Mouse (Mus musculus) MEL (cell line): ENCODE data around the gene Utrn. TPM values are rescaled to one million over a fixed set of nuclear protein-coding genes. Genes with fewer than 3 reads are reported as not detected.

Experiments
- DNase-seq: peaks from one replicate; pipeline ENCODE4 v3.0.0; 2011; ENCODE audit warnings: low read depth, low spot score
- H3K27ac ChIP-seq: 2 replicates; pipeline ENCODE4 v1.5.1; 2012; ENCODE audit warnings: low read depth, mild to moderate bottlenecking, control low read depth, low read length, moderate library complexity; ENCODE audit not compliant: control insufficient read depth
- H3K27me3 ChIP-seq, 2 experiments: fragments of 150-350 bp in 1 of 2; sonication (generic) in 1 of 2; 2 replicates each; pipeline ENCODE4 v1.6.1; 2012; ENCODE audit warnings: low read length in 2 of 2, mild to moderate bottlenecking in 2 of 2, improper control_type of control experiment in 1 of 2, moderate library complexity in 1 of 2; ENCODE audit not compliant: insufficient read depth in 2 of 2, control insufficient read depth in 1 of 2
- H3K36me3 ChIP-seq, 2 experiments: 2 replicates each; pipeline ENCODE4 v1.6.1; 2012 to 2014; ENCODE audit warnings: low read length in 2 of 2, improper control_type of control experiment in 1 of 2, inconsistent platforms in 1 of 2, mild to moderate bottlenecking in 1 of 2; ENCODE audit not compliant: insufficient read depth in 2 of 2, control insufficient read depth in 1 of 2
- H3K4me1 ChIP-seq, 2 experiments: fragments of 150-350 bp in 1 of 2; sonication (generic) in 1 of 2; 2 replicates each; pipeline ENCODE4 v1.6.1; 2012; ENCODE audit warnings: low read length in 2 of 2, improper control_type of control experiment in 1 of 2, mild to moderate bottlenecking in 1 of 2; ENCODE audit not compliant: insufficient read depth in 2 of 2, control insufficient read depth in 1 of 2
- H3K4me3 ChIP-seq, 2 experiments: fragments of 150-350 bp in 1 of 2; sonication (generic) in 1 of 2; 2 replicates each; pipeline ENCODE4 v1.5.1; 2012; ENCODE audit warnings: low read depth in 2 of 2, low read length in 2 of 2, mild to moderate bottlenecking in 2 of 2, moderate library complexity in 2 of 2, control low read depth in 1 of 2, improper control_type of control experiment in 1 of 2; ENCODE audit not compliant: control insufficient read depth in 1 of 2, insufficient read depth in 1 of 2
- H3K79me2 ChIP-seq: 2 replicates; pipeline ENCODE4 v1.6.1; 2012; ENCODE audit warnings: mild to moderate bottlenecking, low read length, moderate library complexity; ENCODE audit not compliant: control insufficient read depth, poor library complexity, insufficient read depth
- H3K9ac ChIP-seq: 2 replicates; pipeline ENCODE4 v1.6.1; 2012; ENCODE audit warnings: low read depth, mild to moderate bottlenecking, control low read depth, low read length, moderate library complexity; ENCODE audit not compliant: control insufficient read depth, poor library complexity, severe bottlenecking
- H3K9me3 ChIP-seq: fragments of 150-350 bp; sonication (generic); replicated peaks from 2 replicates; pipeline ENCODE4 v1.6.1; 2012; ENCODE audit warnings: mild to moderate bottlenecking, low read length, improper control_type of control experiment, moderate library complexity; ENCODE audit not compliant: insufficient read depth
- E2F4 ChIP-seq: IDR thresholded peaks from 2 replicates; pipeline ENCODE4 v1.6.1; 2011; ENCODE audit warnings: low read depth, low read length, improper control_type of control experiment, borderline replicate concordance
- ELF1 ChIP-seq: IDR thresholded peaks from 2 replicates; pipeline ENCODE4 v1.6.1; 2014; ENCODE audit warnings: low read depth, mild to moderate bottlenecking, inconsistent platforms, low read length, improper control_type of control experiment, moderate library complexity
- EP300 ChIP-seq, 2 experiments: IDR thresholded peaks; 2 replicates each; pipeline ENCODE4 v1.6.1; 2011; ENCODE audit warnings: improper control_type of control experiment in 2 of 2, low read length in 2 of 2, low read depth in 1 of 2, mild to moderate bottlenecking in 1 of 2
- ETS1 ChIP-seq: IDR thresholded peaks from 2 replicates; pipeline ENCODE4 v1.6.1; 2012; ENCODE audit warnings: low read depth, mild to moderate bottlenecking, inconsistent platforms, low read length, improper control_type of control experiment, moderate library complexity
- GATA1 ChIP-seq: IDR thresholded peaks from 2 replicates; pipeline ENCODE4 v1.6.1; 2011; ENCODE audit warnings: low read depth, low read length, improper control_type of control experiment
- HCFC1 ChIP-seq: IDR thresholded peaks from 2 replicates; pipeline ENCODE4 v1.6.1; 2012; ENCODE audit warnings: low read depth, mild to moderate bottlenecking, inconsistent platforms, low read length, improper control_type of control experiment, moderate library complexity
- MAFK ChIP-seq: IDR thresholded peaks from 2 replicates; pipeline ENCODE4 v1.6.1; 2011; ENCODE audit warnings: low read depth, mild to moderate bottlenecking, low read length, improper control_type of control experiment, borderline replicate concordance
- MAZ ChIP-seq: IDR thresholded peaks from 2 replicates; pipeline ENCODE4 v1.6.1; 2012; ENCODE audit warnings: low read depth, mild to moderate bottlenecking, inconsistent platforms, low read length, improper control_type of control experiment
- MEF2A ChIP-seq: IDR thresholded peaks from 2 replicates; pipeline ENCODE4 v1.6.1; 2014; ENCODE audit warnings: low read depth, mild to moderate bottlenecking, inconsistent platforms, low read length, improper control_type of control experiment; ENCODE audit not compliant: poor library complexity, insufficient replicate concordance, severe bottlenecking; ENCODE audit errors: extremely low read depth
- MYB ChIP-seq: IDR thresholded peaks from 2 replicates; pipeline ENCODE4 v1.6.1; 2011; ENCODE audit warnings: mild to moderate bottlenecking, low read depth, low read length, improper control_type of control experiment
- MYC ChIP-seq: IDR thresholded peaks from 2 replicates; pipeline ENCODE4 v1.6.1; 2011; ENCODE audit warnings: low read depth, mild to moderate bottlenecking, low read length, improper control_type of control experiment, moderate library complexity
- NRF1 ChIP-seq: IDR thresholded peaks from 2 replicates; pipeline ENCODE4 v1.6.1; 2014; ENCODE audit warnings: low read depth, mild to moderate bottlenecking, inconsistent platforms, low read length, improper control_type of control experiment, moderate library complexity; ENCODE audit not compliant: poor library complexity, insufficient read depth, severe bottlenecking
- POLR2AphosphoS2 ChIP-seq: IDR thresholded peaks from 2 replicates; pipeline ENCODE4 v1.6.1; 2011; ENCODE audit warnings: low read length, improper control_type of control experiment
- RCOR1 ChIP-seq: IDR thresholded peaks from 2 replicates; pipeline ENCODE4 v1.6.1; 2012; ENCODE audit warnings: low read depth, mild to moderate bottlenecking, inconsistent platforms, low read length, improper control_type of control experiment
- SIN3A ChIP-seq: IDR thresholded peaks from 2 replicates; pipeline ENCODE4 v1.6.1; 2012; ENCODE audit warnings: low read length, improper control_type of control experiment, inconsistent platforms
- TAL1 ChIP-seq: IDR thresholded peaks from 2 replicates; pipeline ENCODE4 v1.6.1; 2012; ENCODE audit warnings: mild to moderate bottlenecking, inconsistent platforms, low read length, moderate library complexity, mixed read lengths
- TBP ChIP-seq: IDR thresholded peaks from 2 replicates; pipeline ENCODE4 v1.8.0; 2011; ENCODE audit warnings: low read depth, low read length, improper control_type of control experiment
- USF1 ChIP-seq: IDR thresholded peaks from 2 replicates; pipeline ENCODE4 v1.6.1; 2014; ENCODE audit warnings: low read depth, mild to moderate bottlenecking, inconsistent platforms, low read length, improper control_type of control experiment, moderate library complexity
- ZC3H11A ChIP-seq: IDR thresholded peaks from 2 replicates; pipeline ENCODE4 v1.6.1; 2012; ENCODE audit warnings: low read depth, mild to moderate bottlenecking, inconsistent platforms, low read length, improper control_type of control experiment
- ZNF384 ChIP-seq: IDR thresholded peaks from 2 replicates; pipeline ENCODE4 v1.6.1; 2012; ENCODE audit warnings: low read depth, mild to moderate bottlenecking, inconsistent platforms, low read length, improper control_type of control experiment
- polyA plus RNA-seq, 2 experiments: library from polyadenylated mRNA; stranded (reverse) in 1 of 2; unstranded in 1 of 2; fragments of >175 nt in 1 of 2; fragments of >200 nt in 1 of 2; gene quantifications; 2 replicates each; pipeline versions ENCODE4 v1.2.1 to v1.2.4; 2012; ENCODE audit warnings: low replicate concordance in 2 of 2, low read depth in 1 of 2; ENCODE audit not compliant: insufficient read length in 2 of 2, insufficient read depth in 1 of 2, missing spikeins in 1 of 2
- total RNA-seq: library from RNA; depleted of rRNA; stranded (reverse); fragments of 300-350 nt; gene quantifications from 2 replicates; pipeline ENCODE4 v1.2.3, GENCODE M21; 2012

The Utrn gene
- total and polyA plus RNA-seq, 3 experiments: 2.3 to 4.3 TPM; not detected in 1

GRCm38 (mm10) chr10:12878661-12879312, 9.6 kb upstream of the Utrn start:
- no peak overlapping the region for H3K27ac ChIP-seq
- DNase-seq: no peak
- no peak overlapping the region for H3K4me3 ChIP-seq
- no peaks in the 10 kb centered on the region for H3K9me3 ChIP-seq
- H3K27me3 ChIP-seq: no peaks in the 10 kb centered on the region
- no peak for TF ChIP-seq MEF2A
- no peak for TF ChIP-seq ZNF384
- TF ChIP-seq MYC: no peak
- TF ChIP-seq ZC3H11A: no peak
- no peak for TF ChIP-seq MAZ
- TF ChIP-seq EP300 (IDR thresholded peaks at IDR 0.05; ENCODE audit: low read depth in 1 of 2, low read length in 2 of 2): no peak
- TF ChIP-seq SIN3A: no peak
- TF ChIP-seq ETS1: no peak
- TF ChIP-seq USF1: no peak
- no peak for TF ChIP-seq TBP
- no peak for TF ChIP-seq E2F4
- no peak for TF ChIP-seq TAL1
- TF ChIP-seq ELF1: no peak
- no peak for TF ChIP-seq NRF1
- TF ChIP-seq HCFC1: no peak
- no peak for TF ChIP-seq RCOR1
- no peak for TF ChIP-seq MAFK
- TF ChIP-seq POLR2AphosphoS2: no peak
- no peak for TF ChIP-seq MYB
- TF ChIP-seq, all 39 proteins: peak for 0
- Histone ChIP-seq H3K4me1 (peaks cover 0 to 5% of the 10 kb centered on the region in 2 experiments; a peak in 1 of 4 replicates), H3K36me3 (peaks cover 0 to 2% of the 10 kb centered on the region in 2 experiments; a peak in 2 of 4 replicates), H3K79me2 (no peaks in the 10 kb centered on the region), H3K9ac (no peak overlapping the region)

- no peak overlapping the region for H3K9ac ChIP-seq
- DNase-seq: no peak
- H3K9me3 ChIP-seq: no peaks in the 10 kb centered on the region
- H3K27ac ChIP-seq: no peak overlapping the region
- no peaks in the 10 kb centered on the region for H3K79me2 ChIP-seq
- H3K36me3 ChIP-seq: peaks cover 0 to 2% of the 10 kb centered on the region in 2 experiments; a peak in 2 of 4 replicates
- peaks cover 0 to 5% of the 10 kb centered on the region in 2 experiments; a peak in 1 of 4 replicates for H3K4me1 ChIP-seq
- TF ChIP-seq GATA1 (no peak), USF1 (0 out of 2 replicates have a peak, but pooled peaks have one; percentile 6)
- H3K27me3 ChIP-seq: no peaks in the 10 kb centered on the region; a peak in 1 of 4 replicates
- H3K4me3 ChIP-seq: no peak overlapping the region
These were observed 7.3 kb upstream of the Utrn start for GRCm38 (mm10) chr10:12876426-12876825.
